Mouse (Mus musculus): ENCODE results near the gene Ces1f. TPM values are rescaled to one million over a fixed set of nuclear protein-coding genes. Genes with fewer than 3 reads are reported as not detected.
"Not testable (repeated sequence)": the region's sequence is repeated elsewhere in the genome, so short reads cannot be mapped to it uniquely, and the experiment has no call there.

The Ces1f gene
- polyA plus RNA-seq, 1 experiment from 2014 or later = not detected

DNA sequence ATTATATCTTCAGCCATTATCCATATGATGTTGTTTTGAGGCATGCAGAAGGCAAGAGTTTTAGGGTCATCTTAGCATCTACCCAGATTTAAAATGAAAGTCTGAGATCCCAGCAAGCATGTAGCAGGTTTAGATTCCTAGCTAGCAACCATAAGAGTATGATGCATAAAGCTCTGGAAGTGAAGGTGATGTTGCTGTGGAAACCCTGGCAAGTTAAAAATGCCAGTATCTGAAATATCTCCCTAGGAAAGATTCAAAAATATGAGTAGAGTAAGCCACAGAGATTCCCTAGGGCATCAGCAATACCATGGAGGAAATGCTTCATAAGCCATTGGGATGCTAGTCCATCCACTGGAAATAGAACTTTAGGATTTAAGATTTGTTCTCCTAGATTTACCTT lies 39.7 kb downstream of the Ces1f start:
- no peak overlapping the region for H3K27ac ChIP-seq (replicated peaks)
- no peak overlapping the region for H3K9ac ChIP-seq
- no peak overlapping the region for H3K4me2 ChIP-seq
- H3K9me3 ChIP-seq = no peaks in the 10 kb centered on the region
- ATAC-seq (ENCODE audit: low FRiP score, low read depth) = no peak
- no peaks in the 10 kb centered on the region for H3K4me1 ChIP-seq (replicated peaks)
- no peaks in the 10 kb centered on the region for H3K36me3 ChIP-seq
- H3K27me3 ChIP-seq = no peaks in the 10 kb centered on the region
- H3K4me3 ChIP-seq = no peak overlapping the region

DNA sequence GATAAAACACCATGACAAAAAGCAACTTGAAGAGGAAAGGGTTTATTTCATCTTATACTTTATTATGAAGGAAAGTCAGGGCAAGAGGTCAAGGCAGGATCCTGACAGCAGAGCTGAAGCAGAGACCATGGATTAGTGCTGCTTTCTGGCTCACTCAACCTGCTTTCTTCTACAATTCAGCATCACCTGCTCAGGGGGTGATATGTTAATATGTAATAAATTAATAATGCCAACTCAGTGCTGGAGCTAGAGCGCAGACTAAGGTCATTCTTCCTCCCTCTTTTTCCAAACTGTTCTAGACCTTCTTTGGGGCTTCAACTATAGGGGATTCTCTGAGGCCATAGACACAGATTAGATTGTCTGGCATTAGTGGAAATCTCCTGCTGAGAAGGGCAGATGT lies 43.9 kb downstream of the Ces1f start:
- 83% methylated on average over 1 of the region's 1 CpGs for WGBS
- H3K4me3 ChIP-seq = no peak overlapping the region
- no peak for ATAC-seq (ENCODE audit: low FRiP score, low read depth)

DNA sequence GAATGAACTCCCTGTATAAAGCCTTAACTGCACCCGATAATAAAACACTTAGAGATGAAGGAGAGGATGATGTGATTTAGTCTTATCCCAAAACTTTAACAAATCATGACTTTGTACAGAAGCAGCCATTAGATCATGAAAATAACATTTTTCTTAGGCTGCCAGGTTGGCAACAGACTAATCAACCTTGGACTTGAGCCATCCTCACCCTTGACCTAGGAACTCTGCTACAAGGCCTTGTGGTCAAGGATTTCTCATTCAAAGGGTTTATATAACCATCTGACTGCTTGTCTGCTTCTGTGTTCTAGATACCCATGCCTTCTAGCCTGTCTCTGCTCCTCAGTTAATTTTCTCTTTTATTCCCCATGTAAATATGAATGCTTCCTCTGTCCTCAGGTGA lies 44.8 kb downstream of the Ces1f start:
- H3K4me2 ChIP-seq = no peak overlapping the region
- no peak overlapping the region for H3K4me3 ChIP-seq
- 96% methylated on average over 1 of the region's 1 CpGs for WGBS
- no peak overlapping the region for H3K27ac ChIP-seq (replicated peaks)
- H3K27me3 ChIP-seq = no peaks in the 10 kb centered on the region
- H3K9me3 ChIP-seq = no peaks in the 10 kb centered on the region
- no peak for ATAC-seq (ENCODE audit: low FRiP score, low read depth)
- no peak overlapping the region for H3K9ac ChIP-seq
- no peaks in the 10 kb centered on the region for H3K4me1 ChIP-seq (replicated peaks)
- no peaks in the 10 kb centered on the region for H3K36me3 ChIP-seq

More for the DNA sequence above, 43.9 kb downstream of the Ces1f start:
- Histone ChIP-seq H3K36me3 (no peaks in the 10 kb centered on the region), H3K4me2 (no peak overlapping the region), H3K9ac (no peak overlapping the region), H3K27me3 (no peaks in the 10 kb centered on the region), H3K27ac (replicated peaks) (no peak overlapping the region), H3K4me1 (replicated peaks) (no peaks in the 10 kb centered on the region), H3K9me3 (no peaks in the 10 kb centered on the region)

DNA sequence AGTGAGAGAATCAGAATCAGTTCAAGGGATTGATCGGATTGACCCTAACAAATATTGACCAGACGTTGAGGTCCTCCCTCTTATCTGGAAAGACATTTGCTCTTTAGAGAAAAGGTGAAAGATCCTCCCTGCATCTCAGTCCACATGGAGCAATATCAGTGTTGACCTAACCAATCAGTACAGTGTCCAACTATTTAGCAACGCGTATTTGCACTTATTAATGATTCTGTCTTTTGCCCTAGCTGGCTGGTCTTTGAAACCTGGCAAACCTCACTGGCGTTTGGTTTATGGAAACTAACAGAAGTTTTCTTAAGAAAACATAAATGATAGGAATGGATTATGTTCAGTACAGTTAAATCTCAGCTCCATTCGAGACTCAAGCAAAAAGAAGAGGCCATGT lies 45.5 kb downstream of the Ces1f start:
- 94% methylated on average over 6 of the region's 6 CpGs for WGBS
- no peak overlapping the region for H3K4me3 ChIP-seq
- no peak for ATAC-seq (ENCODE audit: low FRiP score, low read depth)
- H3K36me3 ChIP-seq = no peaks in the 10 kb centered on the region
- no peak overlapping the region for H3K4me2 ChIP-seq
- H3K9ac ChIP-seq = no peak overlapping the region
- H3K9me3 ChIP-seq = no peaks in the 10 kb centered on the region
- no peaks in the 10 kb centered on the region for H3K27me3 ChIP-seq
- no peak overlapping the region for H3K27ac ChIP-seq (replicated peaks)
- H3K4me1 ChIP-seq (replicated peaks) = no peaks in the 10 kb centered on the region

DNA sequence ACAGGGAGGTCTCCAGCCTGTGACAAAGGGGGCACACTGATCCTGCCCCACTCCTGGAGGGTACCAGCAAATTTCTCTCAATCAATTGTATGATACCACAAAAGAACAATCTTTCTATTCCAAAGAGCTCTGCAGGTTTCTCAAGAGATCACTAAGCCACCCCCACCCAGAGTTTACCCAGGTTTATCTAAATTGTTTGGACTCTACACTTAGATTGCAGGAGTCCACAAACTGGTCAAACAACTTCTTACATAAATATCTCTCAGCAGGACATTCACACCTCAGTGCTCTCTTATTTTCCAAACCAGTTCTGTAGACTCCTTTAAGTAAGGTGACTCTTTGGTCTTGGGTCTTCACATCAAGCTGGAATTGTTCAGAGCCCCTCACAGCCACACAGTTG lies 50.1 kb downstream of the Ces1f start, which contains the start of gene Ces1e:
Ces1e (minus strand) TSS at position 174 of the 400 bp plus-strand sequence.
- H3K9ac ChIP-seq = no peak within 1 kb of the TSS
- no peaks in the 10 kb centered on the region for H3K4me1 ChIP-seq (replicated peaks)
- no peak for ATAC-seq (ENCODE audit: low FRiP score, low read depth)
- no peak within 1 kb of the TSS for H3K27ac ChIP-seq (replicated peaks)
- no peak within 1 kb of the TSS for H3K4me3 ChIP-seq
- no peaks in the 10 kb centered on the region for H3K9me3 ChIP-seq
- no peaks in the 10 kb centered on the region for H3K27me3 ChIP-seq
- no peak within 1 kb of the TSS for H3K4me2 ChIP-seq
- no peaks in the 10 kb centered on the region for H3K36me3 ChIP-seq

DNA sequence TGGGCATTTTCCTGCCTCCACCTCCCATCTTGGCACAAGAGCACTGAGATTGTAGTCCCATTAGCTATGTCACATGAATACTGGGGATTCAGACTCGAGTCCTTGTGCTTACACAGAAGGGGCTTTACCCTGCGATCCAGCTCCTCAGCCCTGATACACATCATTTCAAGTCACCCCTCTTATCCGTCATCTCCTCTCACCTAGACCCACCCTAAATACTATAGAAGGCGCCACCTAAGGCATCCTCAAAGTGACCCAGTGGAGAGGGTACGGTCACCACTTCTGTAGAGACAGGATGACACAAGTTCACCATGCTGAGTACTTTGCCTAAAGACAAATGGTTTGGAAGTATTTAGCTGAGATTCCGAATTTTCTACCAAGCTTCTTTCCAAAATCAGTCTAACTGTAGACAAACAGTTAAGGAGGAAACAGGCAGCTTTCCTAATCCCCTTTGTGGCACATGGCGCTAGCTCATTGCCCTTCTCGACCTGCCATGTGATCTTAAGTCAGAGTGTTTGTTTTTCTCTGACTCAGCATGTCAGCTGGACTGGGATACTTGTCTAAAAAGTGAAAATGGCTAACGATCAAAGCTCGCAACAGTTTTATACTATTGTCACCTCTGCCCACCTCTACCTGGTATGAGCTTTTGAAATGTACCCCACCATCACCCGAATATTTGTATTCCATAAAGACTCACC lies 50.7 kb downstream of the Ces1f start:
- 80% methylated on average over 11 of the region's 11 CpGs for whole genome bisulfite sequencing
- Histone ChIP-seq H3K9ac (no peak overlapping the region), H3K4me1 (replicated peaks) (no peaks in the 10 kb centered on the region), H3K36me3 (no peaks in the 10 kb centered on the region), H3K9me3 (no peaks in the 10 kb centered on the region), H3K27me3 (no peaks in the 10 kb centered on the region), H3K4me3 (no peak overlapping the region), H3K4me2 (no peak overlapping the region), H3K27ac (replicated peaks) (no peak overlapping the region)
- ATAC-seq (ENCODE audit: low FRiP score, low read depth) = no peak

DNA sequence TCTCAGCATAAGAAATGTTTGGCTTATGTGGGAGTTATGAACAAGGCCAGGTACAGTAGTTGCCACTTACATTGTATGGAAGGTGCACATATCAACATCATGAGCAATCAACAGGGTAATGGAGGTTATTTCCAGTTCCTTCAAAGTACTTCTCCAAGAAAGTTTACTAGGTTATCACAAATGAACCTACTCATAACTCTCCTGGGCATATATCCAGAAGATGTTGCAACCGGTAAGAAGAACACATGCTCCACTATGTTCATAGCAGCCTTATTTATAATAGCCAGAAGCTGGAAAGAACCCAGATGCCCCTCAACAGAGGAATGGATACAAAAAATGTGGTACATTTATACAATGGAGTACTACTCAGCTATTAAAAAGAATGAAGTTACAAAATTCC lies 53.1 kb downstream of the Ces1f start:
- not testable (repeated sequence) for H3K4me1 ChIP-seq (replicated peaks); H3K36me3 ChIP-seq; H3K4me2 ChIP-seq; H3K27ac ChIP-seq (replicated peaks); H3K27me3 ChIP-seq; H3K4me3 ChIP-seq; H3K9ac ChIP-seq; H3K9me3 ChIP-seq; ATAC-seq (ENCODE audit: low FRiP score, low read depth)
- WGBS = 93% methylated on average over 1 of the region's 1 CpGs

DNA sequence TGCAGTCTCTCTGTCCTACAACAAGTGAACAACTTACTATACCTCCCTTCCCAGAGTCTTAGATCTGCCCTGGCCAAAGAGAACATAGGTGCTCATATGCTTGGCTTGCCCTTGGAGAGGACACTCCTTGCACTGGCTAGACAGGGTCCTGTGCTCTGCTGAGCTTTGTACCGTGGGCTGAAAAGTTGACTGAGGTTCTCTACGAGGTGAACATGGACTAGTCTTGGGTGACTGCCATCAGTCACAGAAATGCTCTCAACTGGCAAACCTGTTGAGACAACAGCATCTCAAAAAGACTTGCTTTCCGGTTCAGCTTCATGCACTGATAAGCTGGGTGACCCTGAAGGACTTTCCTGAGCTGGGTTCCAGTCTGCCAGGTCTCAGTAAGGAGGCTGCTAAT lies 57.7 kb downstream of the Ces1f start:
- H3K36me3 ChIP-seq = no peaks in the 10 kb centered on the region
- no peak overlapping the region for H3K4me2 ChIP-seq
- no peaks in the 10 kb centered on the region for H3K4me1 ChIP-seq (replicated peaks)
- H3K27me3 ChIP-seq = no peaks in the 10 kb centered on the region
- no peak for ATAC-seq (ENCODE audit: low FRiP score, low read depth)
- H3K9ac ChIP-seq = no peak overlapping the region
- no peak overlapping the region for H3K27ac ChIP-seq (replicated peaks)
- H3K4me3 ChIP-seq = no peak overlapping the region
- WGBS = 85% methylated on average over 3 of the region's 3 CpGs
- H3K9me3 ChIP-seq = no peaks in the 10 kb centered on the region

DNA sequence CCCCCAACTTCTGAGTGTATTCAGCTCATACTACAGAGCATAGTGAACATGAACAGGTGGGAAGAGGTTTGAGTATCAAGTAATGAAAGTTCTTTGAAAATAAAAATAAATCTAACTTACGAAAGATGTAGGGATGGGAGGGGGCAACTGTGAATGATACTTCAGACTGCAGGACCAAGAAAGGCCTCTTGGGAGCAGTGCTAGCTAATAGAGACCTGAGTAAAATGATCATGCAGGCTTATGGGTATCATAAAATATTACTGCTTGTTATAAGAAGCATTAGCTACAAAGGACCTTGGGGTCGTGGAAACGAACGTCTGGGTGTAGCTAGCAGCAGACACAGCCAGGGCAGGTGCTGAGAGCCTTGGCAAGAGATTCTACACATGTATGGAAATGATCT lies 61.7 kb downstream of the Ces1f start:
- WGBS = 80% methylated on average over 4 of the region's 4 CpGs
- ATAC-seq (ENCODE audit: low FRiP score, low read depth) = no peak
- no peak overlapping the region for H3K4me2 ChIP-seq
- no peaks in the 10 kb centered on the region for H3K4me1 ChIP-seq (replicated peaks)
- H3K9ac ChIP-seq = no peak overlapping the region
- no peak overlapping the region for H3K4me3 ChIP-seq
- no peaks in the 10 kb centered on the region for H3K36me3 ChIP-seq
- no peaks in the 10 kb centered on the region for H3K27me3 ChIP-seq
- no peak overlapping the region for H3K27ac ChIP-seq (replicated peaks)
- no peaks in the 10 kb centered on the region for H3K9me3 ChIP-seq

DNA sequence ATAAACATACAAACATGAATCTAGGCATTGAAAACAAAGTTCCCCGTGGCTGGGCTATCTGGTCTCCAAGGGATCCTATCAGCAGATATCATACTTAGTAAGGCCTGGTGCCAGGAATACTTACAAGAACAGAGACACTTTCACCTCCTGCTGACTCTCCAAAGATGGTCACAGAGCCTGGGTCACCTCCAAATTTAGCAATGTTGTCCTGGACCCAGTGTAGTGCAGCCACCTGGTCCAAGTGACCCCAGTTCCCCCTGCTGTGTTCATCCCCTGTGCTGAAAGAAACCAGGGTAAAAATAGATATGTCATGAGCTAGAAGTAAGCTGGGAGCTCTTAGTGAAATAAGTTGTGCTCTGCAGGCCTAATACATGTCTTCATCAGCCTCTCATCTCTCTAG lies 62.2 kb downstream of the Ces1f start:
- WGBS = 78% methylated on average over 1 of the region's 1 CpGs
- Histone ChIP-seq H3K27ac (replicated peaks) (no peak overlapping the region), H3K4me1 (replicated peaks) (no peaks in the 10 kb centered on the region), H3K4me2 (no peak overlapping the region), H3K4me3 (no peak overlapping the region), H3K36me3 (no peaks in the 10 kb centered on the region), H3K27me3 (no peaks in the 10 kb centered on the region), H3K9me3 (no peaks in the 10 kb centered on the region), H3K9ac (no peak overlapping the region)
- no peak for ATAC-seq (ENCODE audit: low FRiP score, low read depth)

DNA sequence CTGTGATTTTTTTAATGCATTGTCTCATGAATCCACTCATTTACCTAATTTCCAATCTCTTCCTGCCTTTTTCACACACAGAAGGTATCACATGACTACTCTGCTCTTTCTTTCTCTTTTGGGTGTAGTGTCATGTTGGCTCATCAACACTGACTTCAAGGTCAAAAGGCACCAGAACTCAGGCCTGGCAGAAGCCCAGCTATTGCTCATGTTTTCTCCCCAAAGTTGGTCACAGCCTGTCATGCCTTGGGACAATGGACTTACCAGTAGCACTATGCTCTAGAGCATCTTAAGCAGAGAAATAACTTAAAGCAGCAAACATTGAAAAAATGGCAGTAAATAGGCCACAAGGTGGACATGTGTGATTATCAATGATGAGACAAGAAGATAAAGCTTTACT lies 68.5 kb downstream of the Ces1f start:
- H3K9me3 ChIP-seq = no peaks in the 10 kb centered on the region
- no peak overlapping the region for H3K4me2 ChIP-seq
- no peak overlapping the region for H3K4me3 ChIP-seq
- no peak overlapping the region for H3K27ac ChIP-seq (replicated peaks)
- H3K4me1 ChIP-seq (replicated peaks) = no peaks in the 10 kb centered on the region
- ATAC-seq (ENCODE audit: low FRiP score, low read depth) = no peak
- no peak overlapping the region for H3K9ac ChIP-seq
- H3K36me3 ChIP-seq = no peaks in the 10 kb centered on the region
- no peaks in the 10 kb centered on the region for H3K27me3 ChIP-seq
